Mouse (Mus musculus) testis, adult 2 months (tissue): ENCODE measurements around the gene Nod1.

Experiments used
- CTCF ChIP-seq: fragments of 200-500 bp; IDR thresholded peaks from 2 replicates; pipeline ENCODE4 v1.5.1; 2012; ENCODE audit warnings: low read depth, mild to moderate bottlenecking, inconsistent platforms, low read length, moderate library complexity; ENCODE audit not compliant: control insufficient read depth, insufficient read depth, insufficient replicate concordance
- POLR2A ChIP-seq: fragments of 200-500 bp; IDR thresholded peaks from 2 replicates; pipeline ENCODE4 v1.6.1; 2012; ENCODE audit warnings: low read depth, mild to moderate bottlenecking, inconsistent platforms, low read length, moderate library complexity; ENCODE audit not compliant: control insufficient read depth

DNA sequence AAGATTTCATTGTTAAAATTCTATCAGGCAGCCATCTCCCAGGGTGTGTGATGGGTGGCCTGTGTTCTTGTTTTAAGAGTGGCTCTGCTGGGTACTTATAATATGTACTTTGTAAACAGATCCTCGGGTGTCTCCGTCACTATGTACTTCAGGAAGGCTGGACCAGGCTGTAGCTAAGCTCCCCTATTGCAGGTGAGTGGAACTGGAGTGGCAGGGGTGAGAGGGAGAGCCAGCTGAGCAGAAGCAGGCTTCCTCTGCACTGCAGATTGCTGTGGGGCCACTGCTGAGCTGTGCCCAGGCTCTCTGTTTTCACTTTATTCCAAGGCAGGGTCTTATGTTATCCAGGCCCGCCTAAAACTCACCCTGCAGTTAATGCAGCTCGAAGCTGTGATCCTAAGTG lies 30.0 kb upstream of the Nod1 start:
- no peak for TF ChIP-seq CTCF
- no peak for TF ChIP-seq POLR2A
